Mouse (Mus musculus) heart, adult 2 months (tissue): ENCODE results near the gene Ankrd27. TPM values are rescaled to one million over a fixed set of nuclear protein-coding genes. Genes with fewer than 3 reads are reported as not detected.

Source experiments
- DNase-seq, 2 experiments: peaks; one replicate each; pipeline ENCODE4 v3.0.0; 2021
- H3K27ac ChIP-seq: fragments of 200-600 bp; 2 replicates; pipeline ENCODE4 v1.8.1; 2022
- H3K27me3 ChIP-seq: fragments of 200-500 bp; 2 replicates; pipeline ENCODE4 v1.6.1; 2012; ENCODE audit warnings: mild to moderate bottlenecking, low read length, inconsistent platforms, mixed read lengths; ENCODE audit not compliant: control insufficient read depth, insufficient read depth
- H3K36me3 ChIP-seq: fragments of 200-500 bp; 2 replicates; pipeline ENCODE4 v1.6.1; 2012; ENCODE audit warnings: low read length, inconsistent platforms; ENCODE audit not compliant: control insufficient read depth, insufficient read depth
- H3K4me1 ChIP-seq: fragments of 200-500 bp; 2 replicates; pipeline ENCODE4 v1.6.1; 2011; ENCODE audit warnings: low read length; ENCODE audit not compliant: control insufficient read depth, insufficient read depth
- H3K4me3 ChIP-seq: fragments of 200-600 bp; 2 replicates; pipeline ENCODE4 v1.8.1; 2022
- H3K79me2 ChIP-seq: fragments of 200-500 bp; replicated peaks from 2 replicates; pipeline ENCODE4 v1.6.1; 2012; ENCODE audit warnings: mild to moderate bottlenecking, inconsistent platforms, low read length, moderate library complexity, mixed read lengths; ENCODE audit not compliant: control insufficient read depth, insufficient read depth
- H3K9ac ChIP-seq: fragments of 200-500 bp; 2 replicates; pipeline ENCODE4 v1.6.1; 2012; ENCODE audit warnings: low read depth, mild to moderate bottlenecking, control low read depth, inconsistent platforms, low read length, mixed read lengths
- CTCF ChIP-seq: fragments of 200-600 bp; IDR thresholded peaks from 2 replicates; pipeline ENCODE4 v1.8.1; 2022; ENCODE audit warnings: antibody characterized with exemption, mild to moderate bottlenecking, moderate library complexity
- EP300 ChIP-seq: fragments of 200-500 bp; IDR thresholded peaks from 2 replicates; pipeline ENCODE4 v1.6.1; 2011; ENCODE audit warnings: low read depth, low read length, control low read depth; ENCODE audit not compliant: insufficient read depth
- POLR2A ChIP-seq: fragments of 200-500 bp; IDR thresholded peaks from 2 replicates; pipeline ENCODE4 v1.6.1; 2011; ENCODE audit warnings: mild to moderate bottlenecking, low read depth, low read length, control low read depth; ENCODE audit not compliant: insufficient read depth
- WGBS: fragments of 180-500 bp; shearing (Covaris S2); methylation state at CpG from one replicate; pipeline ENCODE4 v1.1.7; 2018; 5-methylcytosine and 5-hydroxymethylcytosine counted together
- intact Hi-C: fragments of 180-260 bp; cut with DNase I; formaldehyde crosslinking; loops from one replicate; pipeline ENCODE4 v1.15.1; 2025
- polyA plus RNA-seq: library from polyadenylated mRNA; depleted of rRNA; stranded (reverse); fragments of >200 nt; gene quantifications from 2 replicates; pipeline ENCODE4 v1.2.3, GENCODE M21; 2012
- total RNA-seq, 2 experiments: library from RNA; stranded (reverse); gene quantifications; 2 replicates each; pipeline ENCODE4 v1.2.3; 2021

Gene Ankrd27
- total and polyA plus RNA-seq, 3 experiments: 10.6 to 13.7 (median 12.5) TPM

- Histone ChIP-seq H3K9ac (peak overlapping the region; percentile 88), H3K4me3 (peak overlapping the region; percentile 73), H3K79me2 (no peaks in the 10 kb centered on the region), H3K27me3 (no peaks in the 10 kb centered on the region), H3K27ac (peak overlapping the region; percentile 96), H3K4me1 (no peaks in the 10 kb centered on the region), H3K36me3 (no peaks in the 10 kb centered on the region)
- TF ChIP-seq POLR2A (peak; percentile 58), EP300 (0 out of 2 replicates have a peak, but pooled peaks have one; percentile 41), CTCF (no peak)
- under 1% methylated on average over 93 of the region's 93 CpGs for WGBS
- intact Hi-C loops: loop anchor here (2.0 to 10.0 kb wide), 2 partner anchors 29 to 161 kb away; partner anchors contain the start of genes Cep89, Faap24 and Rgs9bp
- peak; percentile 90 for DNase-seq
Measured at GRCm38 (mm10) chr7:35555224-35556204, 30.5 kb upstream of the Ankrd27 start.

DNA sequence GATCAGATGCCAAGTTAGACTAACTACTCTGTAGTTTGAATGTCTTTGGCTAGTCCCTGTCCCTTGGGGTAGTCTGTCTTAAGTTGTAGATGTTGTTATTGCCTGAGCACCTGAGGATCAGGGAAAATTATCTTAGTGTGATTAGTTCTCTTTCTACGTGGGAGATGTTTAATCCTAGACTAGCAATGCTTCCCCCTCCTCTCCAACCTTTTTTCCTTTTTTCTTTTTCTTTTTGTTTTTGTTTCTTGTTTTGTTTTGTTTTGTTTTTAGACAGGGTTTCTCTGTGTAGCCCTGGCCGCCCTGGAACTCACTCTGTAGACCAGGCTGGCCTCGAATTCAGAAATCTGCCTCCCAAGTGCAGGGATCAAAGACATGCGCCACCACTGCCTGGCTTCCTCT lies 29.8 kb upstream of the Ankrd27 start, which contains the start of gene Nudt19:
Nudt19 (minus strand) TSS at position 100 of the 399 bp plus-strand sequence.
- no peaks in the 10 kb centered on the region for H3K27me3 ChIP-seq
- H3K4me1 ChIP-seq: no peaks in the 10 kb centered on the region
- H3K9ac ChIP-seq: peak within 1 kb of the TSS; percentile 88
- TF ChIP-seq EP300 (no peak), CTCF (no peak), POLR2A (no peak)
- peak within 1 kb of the TSS; percentile 96 for H3K27ac ChIP-seq
- WGBS: 62% methylated on average over 4 of the region's 4 CpGs
- no peaks in the 10 kb centered on the region for H3K36me3 ChIP-seq
- H3K79me2 ChIP-seq: no peaks in the 10 kb centered on the region
- H3K4me3 ChIP-seq: peak within 1 kb of the TSS; percentile 73
- DNase-seq: no peak
- intact Hi-C loops: loop anchor here (2.0 to 10.0 kb wide), 2 partner anchors 29 to 161 kb away; partner anchors contain the start of genes Cep89, Faap24 and Rgs9bp

DNA sequence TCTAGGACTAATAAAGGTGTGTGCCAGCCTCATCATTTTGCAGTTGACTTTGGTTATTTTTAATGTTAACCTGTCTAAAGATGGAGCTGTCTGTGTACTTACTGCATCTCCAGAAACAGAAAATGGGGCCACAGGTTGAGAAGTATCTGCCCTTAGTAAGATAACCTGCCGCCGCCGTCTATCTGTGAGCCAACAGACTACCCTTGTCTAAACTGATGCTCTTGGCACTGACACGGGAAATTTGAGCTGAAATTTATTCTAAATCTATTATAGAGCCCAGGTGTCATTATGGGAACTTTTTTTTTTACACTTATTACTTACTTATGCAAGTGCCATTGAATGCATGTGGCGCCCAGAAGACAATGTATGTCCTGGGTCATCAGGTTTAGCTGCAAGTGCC lies 29.1 kb upstream of the Ankrd27 start:
- Histone ChIP-seq H3K79me2 (no peaks in the 10 kb centered on the region), H3K4me1 (no peaks in the 10 kb centered on the region), H3K9ac (no peak overlapping the region), H3K27ac (no peak overlapping the region), H3K27me3 (no peaks in the 10 kb centered on the region), H3K36me3 (no peaks in the 10 kb centered on the region), H3K4me3 (no peak overlapping the region)
- TF ChIP-seq CTCF (no peak), EP300 (no peak), POLR2A (no peak)
- intact Hi-C loops: loop anchor here (2.0 to 10.0 kb wide), 2 partner anchors 28 to 162 kb away; partner anchors contain the start of genes Cep89, Faap24 and Rgs9bp
- 87% methylated on average over 5 of the region's 5 CpGs for WGBS
- DNase-seq: no peak

DNA sequence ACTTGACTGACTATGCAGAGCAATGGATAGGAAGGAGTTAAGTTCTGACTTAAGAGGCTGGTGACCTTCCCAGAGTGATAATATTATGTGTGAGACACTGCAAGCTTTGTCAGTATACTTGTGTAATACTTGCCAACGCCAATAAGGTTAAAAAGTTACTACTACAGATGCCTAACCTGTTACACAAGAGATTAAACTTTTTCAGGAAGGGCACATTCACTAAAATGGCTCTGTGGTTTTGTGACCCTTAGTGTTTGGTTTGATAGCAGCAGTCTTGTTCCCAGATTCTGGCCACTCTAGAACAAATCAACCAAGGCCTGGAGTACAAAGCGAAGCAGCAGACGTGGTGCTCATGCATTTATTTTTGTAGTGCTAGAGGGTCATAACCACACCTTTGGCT lies 28.5 kb upstream of the Ankrd27 start:
- TF ChIP-seq EP300: no peak
- no peak for TF ChIP-seq POLR2A
- no peak for TF ChIP-seq CTCF
- no peak overlapping the region for H3K4me3 ChIP-seq
- no peaks in the 10 kb centered on the region for H3K36me3 ChIP-seq
- no peak overlapping the region for H3K27ac ChIP-seq
- no peak for DNase-seq
- H3K9ac ChIP-seq: no peak overlapping the region
- no peaks in the 10 kb centered on the region for H3K4me1 ChIP-seq
- H3K79me2 ChIP-seq: no peaks in the 10 kb centered on the region
- H3K27me3 ChIP-seq: no peaks in the 10 kb centered on the region
- intact Hi-C loops: loop anchor here (2.0 to 10.0 kb wide), 2 partner anchors 27 to 163 kb away; partner anchors contain the start of genes Cep89, Faap24 and Rgs9bp
- WGBS: 71% methylated on average over 3 of the region's 3 CpGs

DNA sequence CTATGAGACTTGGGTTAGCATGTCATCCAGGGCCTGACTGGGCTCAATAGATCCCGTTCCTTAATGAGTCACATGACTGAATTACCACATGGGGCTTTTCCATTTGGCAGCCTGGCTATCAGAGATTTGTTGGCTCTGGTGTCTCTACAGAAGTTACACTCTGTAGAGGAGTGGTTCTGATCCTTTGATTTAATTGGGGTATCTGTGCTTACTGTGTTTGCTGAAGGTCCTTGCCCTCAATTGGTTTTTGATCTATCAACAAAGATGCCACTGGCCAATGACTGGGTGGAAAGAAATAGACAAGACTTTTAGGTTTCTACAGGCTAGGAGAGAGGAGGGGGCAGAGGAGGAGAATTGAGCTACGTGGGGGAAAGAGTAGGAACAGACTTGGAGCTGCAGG lies 27.4 kb upstream of the Ankrd27 start:
- TF ChIP-seq POLR2A (no peak), CTCF (no peak), EP300 (no peak)
- DNase-seq: no peak
- Histone ChIP-seq H3K9ac (no peak overlapping the region), H3K79me2 (no peaks in the 10 kb centered on the region), H3K4me3 (no peak overlapping the region), H3K4me1 (no peaks in the 10 kb centered on the region), H3K27me3 (no peaks in the 10 kb centered on the region), H3K27ac (no peak overlapping the region), H3K36me3 (no peaks in the 10 kb centered on the region)
- intact Hi-C loops: loop anchor here (10.0 kb wide), 1 partner anchor 164 kb away; the partner anchor contains the start of genes Cep89 and Faap24
- WGBS: 47% methylated on average over 2 of the region's 2 CpGs
